Mouse (Mus musculus) embryonic facial prominence, embryonic 10.5 days (tissue): Measurements from ENCODE around the gene Piezo1. TPM values are rescaled to one million over a fixed set of nuclear protein-coding genes. Genes with fewer than 3 reads are reported as not detected.

ENCODE experiments used
- DNase-seq: peaks from one replicate; pipeline ENCODE4 v3.0.0-alpha.2; 2017; ENCODE audit warnings: low spot score
- H3K27ac ChIP-seq: fragments of 300-500 bp; sonication (generic); replicated peaks from 2 replicates; pipeline ENCODE4 v1.5.1; 2016; ENCODE audit warnings: mild to moderate bottlenecking
- H3K27me3 ChIP-seq: fragments of 300-500 bp; sonication (generic); replicated peaks from 2 replicates; pipeline ENCODE4 v1.6.1; 2016; ENCODE audit warnings: low read depth, mild to moderate bottlenecking; ENCODE audit not compliant: poor library complexity, severe bottlenecking
- H3K36me3 ChIP-seq: fragments of 300-500 bp; sonication (generic); replicated peaks from 2 replicates; pipeline ENCODE4 v1.6.1; 2016; ENCODE audit warnings: mild to moderate bottlenecking, moderate library complexity
- H3K4me1 ChIP-seq: fragments of 300-500 bp; sonication (generic); 2 replicates; pipeline ENCODE4 v1.6.1; 2016
- H3K4me3 ChIP-seq: fragments of 300-500 bp; sonication (generic); 2 replicates; pipeline ENCODE4 v1.5.1; 2016; ENCODE audit warnings: mild to moderate bottlenecking, moderate library complexity
- H3K9me3 ChIP-seq: fragments of 300-500 bp; sonication (generic); 2 replicates; pipeline ENCODE4 v1.6.1; 2016; ENCODE audit warnings: mild to moderate bottlenecking
- WGBS: fragments of 180-500 bp; shearing (Covaris S2); methylation state at CpG from one replicate; pipeline ENCODE4 v1.1.7; 2016; 5-methylcytosine and 5-hydroxymethylcytosine counted together
- polyA plus RNA-seq: library from polyadenylated mRNA; unstranded; fragments of >200 nt; fragmentation: Nextera tagmentation; extraction: Ambion mirVana; gene quantifications from 2 replicates; pipeline ENCODE4 v1.2.1, GENCODE M21; 2016

Gene Piezo1
- polyA plus RNA-seq, 1 experiment from 2014 or later: 9.0 TPM

GRCm38 (mm10) chr8:122457171-122457570, 94.0 kb downstream of the Piezo1 start:
- no peaks in the 10 kb centered on the region for H3K36me3 ChIP-seq
- no peak overlapping the region for H3K27ac ChIP-seq
- no peak overlapping the region for H3K4me3 ChIP-seq
- H3K27me3 ChIP-seq: peaks cover 67% of the 10 kb centered on the region
- H3K9me3 ChIP-seq: no peaks in the 10 kb centered on the region
- WGBS: 77% methylated on average over 11 of the region's 11 CpGs
- DNase-seq: no peak
- peaks cover 25% of the 10 kb centered on the region for H3K4me1 ChIP-seq

DNA sequence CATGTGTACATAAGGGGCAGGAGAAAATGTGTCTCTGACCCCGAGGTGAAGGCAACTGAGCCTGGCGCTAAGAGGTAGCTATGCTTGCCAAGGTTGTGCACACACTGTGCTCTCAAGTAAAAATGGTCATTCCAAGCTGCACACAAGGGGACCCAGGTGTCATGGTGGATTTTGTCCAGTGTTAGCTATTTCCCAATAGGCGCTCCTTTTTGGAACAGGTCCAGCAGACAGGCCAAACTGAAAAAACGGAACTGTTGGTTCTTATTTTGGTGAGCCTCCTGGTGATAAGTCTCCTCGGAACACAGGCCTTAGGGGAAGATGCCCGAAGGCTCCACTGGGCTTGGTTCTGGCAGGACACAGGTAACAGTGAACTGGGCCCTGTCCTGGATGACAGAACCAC, 96.7 kb downstream of the Piezo1 start:
- H3K4me1 ChIP-seq: no peaks in the 10 kb centered on the region
- H3K36me3 ChIP-seq: no peaks in the 10 kb centered on the region
- 89% methylated on average over 6 of the region's 6 CpGs for WGBS
- no peaks in the 10 kb centered on the region for H3K9me3 ChIP-seq
- peaks cover 39% of the 10 kb centered on the region for H3K27me3 ChIP-seq
- H3K4me3 ChIP-seq: no peak overlapping the region
- H3K27ac ChIP-seq: no peak overlapping the region
- DNase-seq: no peak

DNA sequence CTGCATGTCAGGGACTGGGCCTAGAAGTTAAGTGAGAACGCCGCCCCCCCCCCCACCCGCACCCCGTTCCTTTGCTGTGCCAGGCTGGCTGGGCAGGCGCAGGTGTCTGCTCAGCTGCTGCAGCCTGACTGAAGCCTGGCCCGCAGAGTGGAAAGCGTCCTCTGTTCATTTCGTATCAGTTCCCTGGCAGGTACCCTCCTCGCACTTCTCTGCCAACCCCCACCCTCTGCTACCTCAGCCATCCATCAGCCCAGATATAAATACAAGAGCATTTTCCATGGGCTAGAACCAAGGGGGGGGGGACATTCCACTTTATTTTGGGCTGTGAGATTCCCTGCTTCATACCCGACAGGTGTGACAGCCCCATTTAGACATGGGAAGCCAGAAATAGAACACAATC, 99.0 kb downstream of the Piezo1 start:
- DNase-seq: no peak
- H3K4me3 ChIP-seq: no peak overlapping the region
- no peaks in the 10 kb centered on the region for H3K9me3 ChIP-seq
- peaks cover 20% of the 10 kb centered on the region for H3K27me3 ChIP-seq
- no peaks in the 10 kb centered on the region for H3K4me1 ChIP-seq
- 88% methylated on average over 10 of the region's 10 CpGs for WGBS
- no peaks in the 10 kb centered on the region for H3K36me3 ChIP-seq
- no peak overlapping the region for H3K27ac ChIP-seq

DNA sequence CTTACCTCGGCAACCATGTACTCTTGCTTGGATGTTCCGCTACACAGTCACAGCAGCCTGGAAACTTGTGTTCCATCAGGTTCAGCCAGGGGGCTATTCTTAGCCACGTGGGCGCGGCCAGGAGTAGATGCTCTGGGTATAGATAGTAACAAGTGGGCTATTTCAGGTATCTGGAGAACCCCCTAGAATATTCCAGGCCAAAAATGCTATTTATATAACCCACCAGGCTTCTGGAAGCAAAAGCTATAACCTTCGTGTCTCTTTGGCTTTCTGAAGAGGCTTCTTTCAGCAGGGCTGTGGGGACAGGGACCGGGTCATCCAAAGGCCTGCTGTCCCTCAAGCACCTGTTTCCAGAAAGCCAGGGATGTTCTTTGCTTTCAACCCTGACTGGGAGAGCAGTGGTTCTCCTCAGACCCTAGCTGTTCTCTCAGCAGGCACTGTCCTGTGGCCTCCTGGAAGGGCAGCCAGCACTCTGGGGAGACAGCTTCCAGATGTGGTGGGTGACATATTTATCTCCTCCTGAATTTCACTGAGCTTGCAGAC, 99.9 kb downstream of the Piezo1 start:
- WGBS: 86% methylated on average over 7 of the region's 7 CpGs
- DNase-seq: no peak
- Histone ChIP-seq H3K4me1 (0 out of 2 replicates have a peak, but pooled peaks cover under 1% of the 10 kb centered on the region), H3K9me3 (no peaks in the 10 kb centered on the region), H3K27me3 (peaks cover 11% of the 10 kb centered on the region), H3K36me3 (no peaks in the 10 kb centered on the region), H3K4me3 (no peak overlapping the region), H3K27ac (no peak overlapping the region)

GRCm38 (mm10) chr8:122445203-122445602, 105.9 kb downstream of the Piezo1 start:
- no peak overlapping the region for H3K27ac ChIP-seq
- no peaks in the 10 kb centered on the region for H3K9me3 ChIP-seq
- no peak overlapping the region for H3K4me3 ChIP-seq
- WGBS: 68% methylated on average over 3 of the region's 3 CpGs
- no peaks in the 10 kb centered on the region for H3K36me3 ChIP-seq
- DNase-seq: no peak
- H3K4me1 ChIP-seq: peaks cover 33% of the 10 kb centered on the region
- 0 out of 2 replicates have a peak, but pooled peaks cover 4% of the 10 kb centered on the region for H3K27me3 ChIP-seq

DNA sequence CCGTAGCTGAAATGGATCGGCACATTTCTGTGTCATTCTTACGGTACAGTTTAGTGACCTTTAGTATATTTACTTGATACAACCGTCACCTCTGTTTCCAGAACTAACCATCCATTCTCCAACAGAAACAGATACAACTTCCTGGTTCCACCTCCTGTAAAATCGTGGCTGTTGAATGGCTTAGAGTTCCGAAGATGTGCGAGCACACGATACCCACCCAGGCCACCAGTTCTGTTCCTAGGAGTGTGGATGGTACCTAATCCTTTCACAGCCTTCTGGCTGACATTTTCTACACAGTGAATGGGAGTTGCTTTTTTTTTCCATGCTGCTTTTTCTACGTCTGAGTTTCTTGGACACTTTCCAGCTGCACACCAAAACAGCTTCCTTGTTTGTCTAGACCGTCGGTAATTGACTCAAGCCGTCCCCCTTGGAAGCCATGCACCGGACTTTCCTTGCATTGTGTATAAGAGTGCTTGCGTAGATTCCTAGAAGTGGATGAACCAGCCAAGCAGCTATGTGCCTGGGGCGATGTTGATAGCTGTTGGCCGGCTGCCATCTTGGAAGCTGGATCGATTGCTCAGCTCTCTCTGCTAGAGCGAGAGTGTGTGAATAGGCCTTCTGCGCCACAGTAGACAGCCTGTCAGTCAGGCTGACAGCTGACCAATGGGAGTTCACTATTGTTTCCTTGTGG, 106.9 kb downstream of the Piezo1 start:
- WGBS: 37% methylated on average over 19 of the region's 19 CpGs
- H3K4me1 ChIP-seq: peaks cover 33% of the 10 kb centered on the region

GRCm38 (mm10) chr8:122443262-122444006, 107.7 kb downstream of the Piezo1 start, which contains the start of gene Mvd:
Gene Mvd (minus strand): TSS chr8:122443422.
- Histone ChIP-seq H3K27ac (peak within 1 kb of the TSS; percentile 91), H3K9me3 (no peaks in the 10 kb centered on the region), H3K27me3 (no peaks in the 10 kb centered on the region), H3K4me3 (peak within 1 kb of the TSS; percentile 72), H3K4me1 (peaks cover 33% of the 10 kb centered on the region), H3K36me3 (peaks cover 17% of the 10 kb centered on the region)
- peak; percentile 99 for DNase-seq
- WGBS: under 1% methylated on average over 47 of the region's 47 CpGs

More for the DNA sequence above, 106.9 kb downstream of the Piezo1 start:
- Histone ChIP-seq H3K36me3 (peaks cover 10% of the 10 kb centered on the region), H3K4me3 (peak overlapping the region; percentile 72), H3K27me3 (0 out of 2 replicates have a peak, but pooled peaks cover 4% of the 10 kb centered on the region), H3K27ac (peak overlapping the region; percentile 91), H3K9me3 (no peaks in the 10 kb centered on the region)
- peak; percentile 73 for DNase-seq

GRCm38 (mm10) chr8:122442781-122443180, 108.3 kb downstream of the Piezo1 start:
- H3K4me1 ChIP-seq: peaks cover 40% of the 10 kb centered on the region
- no peaks in the 10 kb centered on the region for H3K27me3 ChIP-seq
- H3K27ac ChIP-seq: peak overlapping the region; percentile 91
- 1% methylated on average over 12 of the region's 12 CpGs for WGBS
- H3K9me3 ChIP-seq: no peaks in the 10 kb centered on the region
- peaks cover 24% of the 10 kb centered on the region for H3K36me3 ChIP-seq
- DNase-seq: peak; percentile 45
- H3K4me3 ChIP-seq: peak overlapping the region; percentile 72

DNA sequence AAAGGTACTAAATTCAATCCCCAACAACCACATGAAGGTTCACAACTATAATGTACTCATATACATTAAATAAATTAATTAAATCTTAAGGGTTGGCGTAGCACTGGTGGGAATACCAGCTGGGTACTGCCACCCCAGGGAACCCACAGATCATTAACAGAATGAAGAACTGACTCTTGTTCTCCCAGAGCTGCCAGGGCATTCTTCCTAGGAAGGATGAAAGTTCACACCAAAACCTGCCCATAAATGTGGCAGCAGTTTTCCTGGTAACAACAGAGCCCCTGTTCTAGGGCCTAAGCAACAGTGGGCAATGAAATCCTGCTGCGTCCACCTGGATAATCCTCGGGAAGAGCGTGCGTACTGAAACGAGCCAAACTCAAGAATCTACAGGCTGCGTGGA, 108.8 kb downstream of the Piezo1 start:
- Histone ChIP-seq H3K4me1 (peaks cover 43% of the 10 kb centered on the region), H3K9me3 (no peaks in the 10 kb centered on the region), H3K27me3 (no peaks in the 10 kb centered on the region), H3K27ac (peak overlapping the region; percentile 91), H3K36me3 (peaks cover 28% of the 10 kb centered on the region), H3K4me3 (peak overlapping the region; percentile 72)
- 25% methylated on average over 7 of the region's 7 CpGs for WGBS
- DNase-seq: no peak

DNA sequence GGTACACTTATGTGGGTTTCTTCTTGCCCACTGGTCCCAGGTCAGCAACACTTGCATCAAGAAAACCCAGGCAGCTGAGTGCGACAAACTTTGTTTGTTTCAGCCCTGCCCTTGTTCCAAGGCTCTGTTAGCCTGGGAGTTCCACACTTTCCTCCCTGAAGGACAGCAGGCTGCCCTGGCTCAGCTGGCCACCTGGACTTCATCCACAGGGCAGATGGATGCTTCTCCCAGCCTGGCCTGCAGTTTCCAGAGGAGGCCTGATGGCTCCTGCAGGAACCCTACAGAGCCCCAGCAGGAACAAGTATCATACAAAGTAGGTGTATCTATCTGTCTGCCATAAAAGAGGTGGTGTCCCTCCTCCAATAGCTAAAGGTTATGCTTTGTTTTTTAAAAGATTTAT, 109.8 kb downstream of the Piezo1 start:
- WGBS: 95% methylated on average over 1 of the region's 1 CpGs
- Histone ChIP-seq H3K27me3 (no peaks in the 10 kb centered on the region), H3K4me3 (no peak overlapping the region), H3K9me3 (no peaks in the 10 kb centered on the region), H3K4me1 (peaks cover 43% of the 10 kb centered on the region), H3K27ac (no peak overlapping the region), H3K36me3 (peaks cover 38% of the 10 kb centered on the region)
- no peak for DNase-seq

- peaks cover 24% of the 10 kb centered on the region for H3K4me1 ChIP-seq
- H3K27me3 ChIP-seq: no peaks in the 10 kb centered on the region
- peaks cover 4% of the 10 kb centered on the region; the same call in 1 of the 2 replicates for H3K9me3 ChIP-seq
- peaks cover 58% of the 10 kb centered on the region for H3K36me3 ChIP-seq
- no peak overlapping the region for H3K4me3 ChIP-seq
- no peak overlapping the region for H3K27ac ChIP-seq
- WGBS: 94% methylated on average over 16 of the region's 16 CpGs
- DNase-seq: no peak
These were observed 111.8 kb downstream of the Piezo1 start for GRCm38 (mm10) chr8:122439336-122439735.

DNA sequence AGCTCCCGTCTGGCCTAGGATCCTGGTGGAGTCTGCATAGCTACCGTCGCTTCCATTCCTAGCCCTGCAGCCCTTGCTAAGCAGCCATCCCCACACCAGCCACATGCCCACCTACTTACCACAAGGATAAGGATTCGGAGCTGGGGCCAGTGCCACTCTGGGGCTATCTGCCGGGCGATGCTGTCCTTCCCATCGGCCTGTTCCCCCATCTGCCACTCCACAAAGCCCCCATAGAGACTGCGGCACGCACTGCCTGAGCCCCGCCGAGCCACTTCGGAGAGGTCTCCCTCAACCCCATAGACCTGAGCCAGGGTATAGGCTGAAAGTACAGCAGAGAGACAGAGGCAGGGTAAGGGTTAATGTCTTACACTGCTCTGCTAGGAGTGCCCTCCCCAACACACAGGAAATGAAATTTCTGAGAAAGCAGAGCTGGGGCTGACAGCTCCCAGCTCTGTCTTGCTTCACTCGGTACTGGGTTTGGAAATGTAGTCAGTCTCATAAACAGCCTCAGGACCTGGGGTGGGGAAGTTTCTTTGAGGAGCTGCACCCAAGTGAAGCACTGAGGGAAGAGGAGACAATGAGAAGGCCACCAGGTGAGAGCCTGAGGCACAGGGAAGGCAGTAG, 113.3 kb downstream of the Piezo1 start:
- Histone ChIP-seq H3K9me3 (peaks cover 4% of the 10 kb centered on the region; the same call in 1 of the 2 replicates), H3K4me1 (peaks cover 24% of the 10 kb centered on the region), H3K4me3 (no peak overlapping the region), H3K27ac (peak overlapping the region; percentile 44), H3K36me3 (peaks cover 71% of the 10 kb centered on the region), H3K27me3 (0 out of 2 replicates have a peak, but pooled peaks cover 3% of the 10 kb centered on the region)
- no peak for DNase-seq
- 88% methylated on average over 13 of the region's 13 CpGs for WGBS
